Mouse (Mus musculus) heart, postnatal 0 days (tissue): Measurements from ENCODE around the gene Eif3g.

Experiments
- CTCF ChIP-seq: IDR thresholded peaks from 2 replicates; pipeline ENCODE4 v1.5.1; 2016; ENCODE audit warnings: antibody characterized with exemption, control low read depth, low read depth
- EP300 ChIP-seq: IDR thresholded peaks from 2 replicates; pipeline ENCODE4 v1.6.1; 2016; ENCODE audit warnings: antibody characterized with exemption, low read depth

DNA sequence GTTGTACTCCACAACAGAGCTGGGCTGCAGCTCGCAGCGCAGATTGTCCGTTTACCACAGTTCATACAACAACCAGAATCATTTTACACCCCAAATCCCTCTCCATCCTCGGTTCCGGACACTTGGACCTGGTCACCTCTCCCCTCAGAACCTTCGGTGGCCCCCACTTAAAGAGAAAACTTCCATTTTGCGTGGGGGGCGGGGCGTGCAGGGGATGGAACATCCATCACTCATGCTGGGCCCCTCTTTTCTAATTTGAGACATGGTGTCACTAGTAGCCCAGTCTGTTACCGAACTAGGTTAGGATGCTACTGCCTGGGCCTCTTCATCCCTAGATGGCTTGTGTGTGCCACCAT, 19.7 kb downstream of the Eif3g start:
- no peak for TF ChIP-seq CTCF
- TF ChIP-seq EP300, result no peak
